Comparison of ENCODE assay signal across 18 mouse cellular contexts in the genomic region with DNA sequence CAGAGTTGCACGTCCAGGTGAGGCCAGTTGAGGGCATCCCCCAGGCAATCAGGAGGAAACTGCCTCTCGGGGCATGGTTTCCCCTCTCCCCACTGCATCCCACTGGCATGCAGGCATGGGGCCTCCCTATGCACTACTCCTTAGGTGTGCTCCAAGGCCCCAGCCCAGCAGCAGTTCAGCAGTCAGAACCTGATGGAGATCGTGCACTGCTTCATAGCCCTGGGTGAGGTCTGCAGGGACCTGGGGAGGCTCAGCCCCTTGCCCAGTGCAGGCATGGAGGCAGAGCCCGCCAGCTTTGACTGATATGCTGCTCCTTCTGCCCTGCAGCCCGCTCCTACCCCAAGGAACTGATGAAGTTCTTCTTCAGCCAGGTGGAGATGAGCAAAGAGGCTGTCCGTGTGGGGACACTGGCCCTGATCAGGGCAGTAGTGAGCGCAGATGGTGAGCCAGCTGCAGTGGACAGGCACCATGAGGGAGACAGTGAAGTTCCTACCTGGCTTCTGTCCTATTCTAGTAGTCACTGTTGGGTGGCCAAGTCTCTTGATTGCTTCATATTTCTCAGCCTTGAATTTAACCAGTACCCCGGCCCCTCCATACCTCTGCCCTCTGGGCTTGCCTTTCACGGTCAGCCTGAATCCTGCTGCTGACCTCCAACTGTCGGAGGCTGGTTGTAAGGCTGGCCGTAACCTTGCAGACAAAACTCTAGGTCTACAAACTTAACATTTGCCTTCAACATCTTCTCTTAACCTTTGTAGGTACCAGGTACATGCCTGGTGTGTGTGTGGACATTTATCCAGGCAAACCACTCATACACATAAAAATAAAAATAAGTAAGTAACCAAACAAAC. TPM values are rescaled to one million over a fixed set of nuclear protein-coding genes. Genes with fewer than 3 reads are reported as not detected.
DNase-seq lines count a peak whose midpoint lies in the region; ATAC-seq and TF ChIP-seq lines count a peak whose summit lies in the region.
"Had no signal": no experiment of that assay in that cellular context is flagged by ENCODE, and none has a peak within 500 bp of the region (broad histone marks: within the 10 kb centered on the region; RNA-seq: fewer than 3 reads in every experiment).

No protein-coding gene starts in this region.

- H3K4me3 ChIP-seq in gastrocnemius, adult 2 months, result no peak overlapping the region
- no peak overlapping the region for H3K4me3 ChIP-seq in liver, embryonic 12.5 days
- no peak overlapping the region for H3K4me3 ChIP-seq in liver, embryonic 11.5 days (ENCODE audit: low read depth, low read length)
- H3K4me3 ChIP-seq: neural tube, embryonic 13.5 days had no signal

- no peak overlapping the region for H3K4me2 ChIP-seq in liver, embryonic 12.5 days
- no peak overlapping the region for H3K4me2 ChIP-seq in liver, embryonic 11.5 days
- H3K4me2 ChIP-seq: neural tube, embryonic 13.5 days had no signal

- no peak overlapping the region for H3K9ac ChIP-seq in liver, embryonic 12.5 days
- H3K9ac ChIP-seq in liver, embryonic 11.5 days (ENCODE audit: low read depth, low read length), result no peak overlapping the region
- H3K9ac ChIP-seq: neural tube, embryonic 13.5 days had no signal

- no peaks in the 10 kb centered on the region for H3K4me1 ChIP-seq in liver, embryonic 12.5 days
- H3K4me1 ChIP-seq in liver, embryonic 11.5 days (replicated peaks; ENCODE audit: control insufficient read depth, insufficient read depth, low read length), result no peaks in the 10 kb centered on the region
- H3K4me1 ChIP-seq: neural tube, embryonic 13.5 days had no signal

- no peaks in the 10 kb centered on the region for H3K27me3 ChIP-seq in liver, embryonic 12.5 days (replicated peaks)
- H3K27me3 ChIP-seq in liver, embryonic 11.5 days (replicated peaks; ENCODE audit: control insufficient read depth, insufficient read depth, low read length), result no peaks in the 10 kb centered on the region
- H3K27me3 ChIP-seq: neural tube, embryonic 13.5 days had no signal

- peak; percentile 13; the same call in 1 of the 2 replicates for ATAC-seq in liver, embryonic 12.5 days
- no peak for ATAC-seq in liver, embryonic 11.5 days (replicated peaks; ENCODE audit: low FRiP score)
- ATAC-seq in cerebellum, adult (ENCODE audit: insufficient number of reproducible peaks, low FRiP score, low TSS enrichment), result no peak

- intact Hi-C loops in gastrocnemius, adult 2 months (cut with DNase I), result no loop called here
- intact Hi-C loops in gastrocnemius, postnatal 14 days (cut with DNase I; ENCODE audit: low total_unique reads), result no loop called here

- no peak overlapping the region for H3K27ac ChIP-seq in gastrocnemius, adult 2 months
- no peak overlapping the region for H3K27ac ChIP-seq in liver, embryonic 12.5 days
- H3K27ac ChIP-seq in liver, embryonic 11.5 days (ENCODE audit: low read depth, low read length), result no peak overlapping the region
- H3K27ac ChIP-seq: neural tube, embryonic 13.5 days had no signal

- H3K9me3 ChIP-seq in liver, embryonic 12.5 days (replicated peaks), result peaks cover 93% of the 10 kb centered on the region
- peaks cover 93% of the 10 kb centered on the region for H3K9me3 ChIP-seq in liver, embryonic 11.5 days (ENCODE audit: control insufficient read depth, low read length)

- peak; percentile 36 for DNase-seq in gastrocnemius, adult 2 months
- no peak for DNase-seq in gastrocnemius, postnatal 14 days
- no peak for DNase-seq in liver, embryonic 11.5 days (ENCODE audit: low spot score)
- DNase-seq in urinary bladder, adult 2 months (ENCODE audit: low spot score), result peak; percentile 49
- no peak for DNase-seq in urinary bladder, postnatal 36 days (ENCODE audit: low spot score in 2 of 2)
- DNase-seq in frontal cortex, adult 2 months (ENCODE audit: extremely low spot score in 1 of 2, low spot score in 1 of 2), result no peak
- DNase-seq: cerebellum, postnatal 25 days; heart, postnatal 10 days; lung, postnatal 14 days; right cerebral cortex, postnatal 25 days had no signal

- no peaks in the 10 kb centered on the region for H3K36me3 ChIP-seq in liver, embryonic 12.5 days
- H3K36me3 ChIP-seq in liver, embryonic 11.5 days (ENCODE audit: control insufficient read depth, insufficient read depth, low read length), result no peaks in the 10 kb centered on the region
- H3K36me3 ChIP-seq: neural tube, embryonic 13.5 days had no signal

- TF ChIP-seq CTCF in gastrocnemius, adult 2 months (IDR thresholded peaks at IDR 0.05), result no peak

- WGBS in liver, embryonic 12.5 days (ENCODE audit: insufficient replicate concordance), result 47% methylated on average over 11 of the region's 11 CpGs
- WGBS in liver, embryonic 11.5 days, result 56% methylated on average over 11 of the region's 11 CpGs

RNA-seq across cellular contexts. Expression of a gene that starts 8.5 kb away (rescaled TPM):
- total RNA-seq in gastrocnemius, adult 2 months (2021), result not detected
- not detected for total RNA-seq in gastrocnemius, postnatal 14 days (2021)
- polyA plus RNA-seq in liver, embryonic 12.5 days (2016; fragmentation: Nextera tagmentation; extraction: Ambion mirVana), result 0.46 and 0.61 TPM in 2 replicates
- polyA plus RNA-seq in liver, embryonic 11.5 days (2014; fragmentation: Nextera tagmentation; extraction: Ambion mirVana), result 1.3 and 1.5 TPM in 2 replicates
- 0.24 and 0.29 TPM in 2 replicates for polyA plus RNA-seq in urinary bladder, adult 2 months (2012; rRNA removed)
- 0.02 and 0.19 TPM in 2 replicates for polyA plus RNA-seq in frontal cortex, adult 2 months (2012; rRNA removed)

RNA-seq across cellular contexts. Expression of a gene that starts 23.5 kb away (rescaled TPM):
- total RNA-seq in gastrocnemius, adult 2 months (2021), result not detected
- total RNA-seq in gastrocnemius, postnatal 14 days (2021), result under 1 TPM in 1 of 2 experiments, not detected in 1; 0.12 TPM
- not detected in 2 replicates for polyA plus RNA-seq in liver, embryonic 12.5 days (2016; fragmentation: Nextera tagmentation; extraction: Ambion mirVana)
- polyA plus RNA-seq in liver, embryonic 11.5 days (2014; fragmentation: Nextera tagmentation; extraction: Ambion mirVana), result 0.14 TPM in 1 of 2 replicates, not detected in the other
- 9.0 and 11.0 TPM in 2 replicates for polyA plus RNA-seq in urinary bladder, adult 2 months (2012; rRNA removed)
- 0.06 TPM in 2 replicates for polyA plus RNA-seq in frontal cortex, adult 2 months (2012; rRNA removed)
- total RNA-seq: heart, postnatal 10 days; layer of hippocampus, adult 18-20 months had no signal
- polyA plus RNA-seq: forebrain, embryonic 11.5 days; limb, embryonic 11.5 days; neural tube, embryonic 13.5 days had no signal

RNA-seq across cellular contexts. Expression of a gene that starts 29.7 kb away (rescaled TPM):
- total RNA-seq in gastrocnemius, adult 2 months (2021), result not detected
- under 1 TPM; 0.22 to 0.39 TPM for total RNA-seq in gastrocnemius, postnatal 14 days (2021)
- polyA plus RNA-seq in liver, embryonic 12.5 days (2016; fragmentation: Nextera tagmentation; extraction: Ambion mirVana), result 11.9 and 13.8 TPM in 2 replicates
- polyA plus RNA-seq in liver, embryonic 11.5 days (2014; fragmentation: Nextera tagmentation; extraction: Ambion mirVana), result 7.9 and 10.4 TPM in 2 replicates
- 1.3 and 1.7 TPM in 2 replicates for polyA plus RNA-seq in urinary bladder, adult 2 months (2012; rRNA removed)
- polyA plus RNA-seq in frontal cortex, adult 2 months (2012; rRNA removed), result 1.9 and 2.6 TPM in 2 replicates
- total RNA-seq: granulocyte monocyte progenitor cell, adult 5-6 weeks; monocyte, adult 5-6 weeks had no signal

RNA-seq across cellular contexts. Expression of a gene that starts 34.9 kb away (rescaled TPM):
- not detected for total RNA-seq in gastrocnemius, adult 2 months (2021)
- not detected for total RNA-seq in gastrocnemius, postnatal 14 days (2021)
- polyA plus RNA-seq in liver, embryonic 12.5 days (2016; fragmentation: Nextera tagmentation; extraction: Ambion mirVana), result not detected in 2 replicates
- polyA plus RNA-seq in liver, embryonic 11.5 days (2014; fragmentation: Nextera tagmentation; extraction: Ambion mirVana), result not detected in 2 replicates
- polyA plus RNA-seq in urinary bladder, adult 2 months (2012; rRNA removed), result 0.77 and 1.6 TPM in 2 replicates
- not detected in 2 replicates for polyA plus RNA-seq in frontal cortex, adult 2 months (2012; rRNA removed)
- total RNA-seq: heart, postnatal 10 days; layer of hippocampus, adult 18-20 months had no signal
- polyA plus RNA-seq: forebrain, embryonic 11.5 days; limb, embryonic 11.5 days; neural tube, embryonic 13.5 days had no signal

RNA-seq across cellular contexts. Expression of a gene that starts 42.2 kb away (rescaled TPM):
- total RNA-seq in gastrocnemius, adult 2 months (2021), result 1 to 10 TPM; 6.1 to 6.6 TPM
- total RNA-seq in gastrocnemius, postnatal 14 days (2021), result 10 to 100 TPM; 16.8 to 17.1 TPM
- 104 and 106 TPM in 2 replicates for polyA plus RNA-seq in liver, embryonic 12.5 days (2016; fragmentation: Nextera tagmentation; extraction: Ambion mirVana)
- 146 and 168 TPM in 2 replicates for polyA plus RNA-seq in liver, embryonic 11.5 days (2014; fragmentation: Nextera tagmentation; extraction: Ambion mirVana)
- polyA plus RNA-seq in urinary bladder, adult 2 months (2012; rRNA removed), result 62.9 and 67.6 TPM in 2 replicates
- polyA plus RNA-seq in frontal cortex, adult 2 months (2012; rRNA removed), result 56.1 and 61.2 TPM in 2 replicates

Comparison
In these comparisons a context has a peak if more than half of its experiments do, and no peak if none do; other contexts are left out.
1. DNase-seq: peak in gastrocnemius, adult 2 months (single experiment) and urinary bladder, adult 2 months (single experiment); none in gastrocnemius, postnatal 14 days (single experiment), liver, embryonic 11.5 days (single experiment), urinary bladder, postnatal 36 days (0 of 2) and frontal cortex, adult 2 months (0 of 2).